Mouse (Mus musculus) lung, postnatal 0 days (tissue): ENCODE measurements around the gene Ly6g6d.

Experiments
- CTCF ChIP-seq: IDR thresholded peaks from 2 replicates; pipeline ENCODE4 v1.5.1; 2016; ENCODE audit warnings: antibody characterized with exemption, mild to moderate bottlenecking
- EP300 ChIP-seq: IDR thresholded peaks from 2 replicates; pipeline ENCODE4 v1.6.1; 2016; ENCODE audit warnings: antibody characterized with exemption, mild to moderate bottlenecking, control low read depth

GRCm38 (mm10) chr17:35074097-35074496, 3.8 kb downstream of the Ly6g6d start:
- TF ChIP-seq CTCF (no peak), EP300 (no peak)
